Mouse (Mus musculus): ENCODE measurements around the gene Nfxl1. TPM values are rescaled to one million over a fixed set of nuclear protein-coding genes. Genes with fewer than 3 reads are reported as not detected.

Nfxl1 gene
- 40.1 TPM for polyA plus RNA-seq (2014; fragmentation: Illumina TruSeq; extraction: RNeasy Lipid Tissue Mini Kit (QIAGEN cat#74804); ENCODE audit: low read depth, low replicate concordance)

GRCm38 (mm10) chr5:72559544-72560049 is at the start of gene Nfxl1:
Nfxl1 (minus strand) TSS chr5:72559684.

DNA sequence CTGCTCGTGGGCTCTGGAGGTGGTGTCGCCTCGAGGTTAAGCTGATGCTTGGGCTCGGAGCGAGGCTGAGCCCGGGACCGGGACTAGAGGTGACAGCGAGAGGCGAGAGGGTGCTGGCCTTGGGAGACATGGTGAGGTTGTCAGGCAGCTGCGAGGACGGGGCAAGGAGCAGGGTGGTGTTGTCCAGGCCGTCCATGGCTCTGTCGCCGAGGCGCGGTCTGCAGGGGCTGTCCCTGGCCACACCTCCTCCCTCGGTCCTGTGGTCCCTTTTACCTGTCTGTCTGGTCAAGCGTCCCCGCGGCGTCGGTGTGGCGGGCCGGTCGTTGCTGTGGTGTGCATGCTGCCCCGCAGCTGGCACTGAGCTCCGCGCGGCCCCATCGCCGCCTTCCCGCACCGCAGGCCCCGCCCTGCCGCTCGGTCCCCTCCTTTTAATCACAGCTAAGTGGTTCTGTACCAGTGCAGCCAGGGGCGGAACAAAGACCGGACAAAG is 27.8 kb upstream of the Nfxl1 start, which contains the start of gene Gm5868:
Gene Gm5868 (minus strand): TSS at position 360 of the 490 bp plus-strand sequence.

DNA sequence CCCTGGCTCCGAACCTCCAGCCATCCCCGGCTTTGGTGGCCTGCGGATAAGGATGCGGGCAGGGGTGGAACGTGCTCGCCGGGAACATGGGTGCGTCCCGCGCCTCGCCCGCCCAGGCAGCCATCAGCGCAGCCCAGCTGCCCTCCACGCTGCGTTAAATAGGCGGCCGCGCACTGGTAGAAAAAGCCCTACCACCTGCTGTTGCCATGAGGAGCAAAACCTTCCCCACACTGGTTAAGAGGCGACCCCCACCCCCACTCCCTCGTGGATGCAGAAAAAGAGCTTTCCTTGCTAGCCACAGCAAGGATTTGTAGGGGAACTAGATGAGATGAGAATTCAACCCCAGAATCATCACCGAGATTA is 21.5 kb upstream of the Nfxl1 start, which contains the start of gene Zar1:
Gene Zar1 (minus strand): TSS at position 285 of the 363 bp plus-strand sequence.

DNA sequence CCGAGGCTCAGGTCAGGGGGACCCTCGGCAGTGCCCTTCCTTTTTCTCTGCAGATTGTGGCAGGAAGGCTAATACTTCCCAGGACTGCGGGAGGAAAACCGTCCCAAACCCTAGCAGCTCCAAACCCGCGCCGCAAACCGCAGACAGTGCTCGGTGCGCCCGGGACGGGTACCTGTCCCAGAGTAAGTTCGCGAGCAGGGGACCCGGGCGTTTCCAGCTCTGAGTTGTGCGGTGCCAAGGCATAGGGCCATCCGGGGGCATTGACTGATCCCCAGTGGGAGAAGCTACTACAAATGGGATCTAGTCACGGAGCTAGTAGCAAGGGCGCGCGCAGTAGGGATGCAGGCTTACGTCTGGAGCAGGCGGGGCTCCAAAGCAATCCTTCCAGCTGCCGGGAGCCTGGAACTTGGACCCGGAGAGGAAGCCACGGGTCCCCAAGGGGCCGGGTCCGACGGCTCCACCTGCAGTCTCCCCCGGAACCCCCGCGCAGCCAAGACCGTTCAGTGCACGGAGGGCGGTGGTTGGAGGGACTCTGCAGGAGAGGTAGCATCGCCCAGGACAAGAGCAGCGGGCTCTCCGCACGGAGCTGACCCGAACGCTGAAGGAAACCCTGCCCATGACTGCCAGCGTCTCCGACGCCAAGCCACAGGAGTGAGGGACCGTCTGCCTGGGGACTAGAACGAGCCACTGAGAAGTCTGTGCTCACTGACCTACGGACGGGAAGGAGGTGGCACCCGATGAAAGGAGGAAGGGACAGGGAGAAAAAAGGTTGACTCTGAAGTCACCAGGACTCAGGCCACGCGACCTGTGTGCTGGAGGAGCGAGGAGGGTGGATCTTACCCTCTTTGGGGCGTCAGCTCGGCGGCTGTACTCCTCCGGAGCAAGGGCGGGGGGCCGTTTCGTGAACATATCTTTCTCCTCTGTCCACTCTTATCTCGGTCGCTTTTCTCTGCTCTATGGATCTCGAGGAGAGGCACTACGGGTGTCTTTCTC is 55.7 kb downstream of the Nfxl1 start, which contains the start of gene Corin:
Gene Corin (minus strand): TSS at position 943 of the 993 bp plus-strand sequence.

Other genes starting within 250 kb of the Nfxl1 start
- gene Corin, start 55.2 kb downstream of the Nfxl1 start, polyA plus RNA-seq (2014; fragmentation: Illumina TruSeq; extraction: RNeasy Lipid Tissue Mini Kit (QIAGEN cat#74804); ENCODE audit: low read depth, low replicate concordance): 0.13 TPM
- not detected for gene Zar1, start 21.6 kb upstream of the Nfxl1 start, polyA plus RNA-seq (2014; fragmentation: Illumina TruSeq; extraction: RNeasy Lipid Tissue Mini Kit (QIAGEN cat#74804); ENCODE audit: low read depth, low replicate concordance)
- not detected for gene Gm5868, start 27.9 kb upstream of the Nfxl1 start, polyA plus RNA-seq (2014; fragmentation: Illumina TruSeq; extraction: RNeasy Lipid Tissue Mini Kit (QIAGEN cat#74804); ENCODE audit: low read depth, low replicate concordance)
- gene Cnga1, start 84.6 kb upstream of the Nfxl1 start, polyA plus RNA-seq (2014; fragmentation: Illumina TruSeq; extraction: RNeasy Lipid Tissue Mini Kit (QIAGEN cat#74804); ENCODE audit: low read depth, low replicate concordance): not detected
- 80.7 TPM for gene Nipal1, start 88.1 kb upstream of the Nfxl1 start, polyA plus RNA-seq (2014; fragmentation: Illumina TruSeq; extraction: RNeasy Lipid Tissue Mini Kit (QIAGEN cat#74804); ENCODE audit: low read depth, low replicate concordance)
- gene Txk, start 193.1 kb upstream of the Nfxl1 start, polyA plus RNA-seq (2014; fragmentation: Illumina TruSeq; extraction: RNeasy Lipid Tissue Mini Kit (QIAGEN cat#74804); ENCODE audit: low read depth, low replicate concordance): 0.60 TPM

Measured in sigmoid colon, adult 10 weeks (tissue).